Mouse (Mus musculus): ENCODE results near the gene Ifitm7. TPM values are rescaled to one million over a fixed set of nuclear protein-coding genes. Genes with fewer than 3 reads are reported as not detected.
"Not testable (repeated sequence)": the region's sequence is repeated elsewhere in the genome, so short reads cannot be mapped to it uniquely, and the experiment has no call there.

Ifitm7 gene
- polyA plus RNA-seq, 1 experiment from 2014 or later = 0.42 TPM

- Histone ChIP-seq H3K4me1 (ENCODE audit: control insufficient read depth, insufficient read depth, low read length) (no peaks in the 10 kb centered on the region), H3K4me2 (replicated peaks; ENCODE audit: low read depth, low read length) (no peak overlapping the region), H3K27ac (ENCODE audit: low read depth, low read length) (no peak overlapping the region), H3K27me3 (ENCODE audit: control insufficient read depth, insufficient read depth, low read length) (no peaks in the 10 kb centered on the region), H3K9ac (ENCODE audit: low read depth, low read length) (no peak overlapping the region), H3K9me3 (ENCODE audit: control insufficient read depth, low read length) (no peaks in the 10 kb centered on the region), H3K4me3 (ENCODE audit: low read length) (no peak overlapping the region), H3K36me3 (ENCODE audit: control insufficient read depth, insufficient read depth, low read length) (no peaks in the 10 kb centered on the region)
- WGBS = 79% methylated on average over 11 of the region's 11 CpGs
- no peak for ATAC-seq (ENCODE audit: low FRiP score, low TSS enrichment)
Measured at GRCm38 (mm10) chr16:13992518-13993248, 6.0 kb upstream of the Ifitm7 start.

DNA sequence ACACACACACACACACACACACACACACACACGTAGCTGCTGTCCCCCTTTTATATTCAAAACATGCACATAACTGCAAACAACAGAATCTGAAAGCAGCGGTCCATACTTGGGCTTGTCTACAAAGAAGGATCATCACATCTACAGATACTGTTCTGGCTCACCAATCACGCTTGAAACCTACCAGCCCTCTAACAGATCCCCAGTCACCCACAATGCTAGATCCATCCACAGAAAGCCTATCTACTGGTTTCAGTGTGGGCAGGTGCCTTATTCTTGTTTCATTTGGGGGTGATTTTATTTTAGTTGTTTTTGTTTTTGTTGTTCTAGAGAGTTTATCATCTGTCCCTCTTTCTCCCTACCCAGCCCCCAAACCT lies 503 bp downstream of the Ifitm7 start:
- Histone ChIP-seq H3K27ac (ENCODE audit: low read depth, low read length) (no peak overlapping the region), H3K4me2 (replicated peaks; ENCODE audit: low read depth, low read length) (peak overlapping the region; percentile 83), H3K27me3 (ENCODE audit: control insufficient read depth, insufficient read depth, low read length) (no peaks in the 10 kb centered on the region), H3K4me1 (ENCODE audit: control insufficient read depth, insufficient read depth, low read length) (peaks cover 5% of the 10 kb centered on the region; the same call in 1 of the 2 replicates), H3K36me3 (ENCODE audit: control insufficient read depth, insufficient read depth, low read length) (no peaks in the 10 kb centered on the region), H3K9me3 (ENCODE audit: control insufficient read depth, low read length) (no peaks in the 10 kb centered on the region), H3K4me3 (ENCODE audit: low read length) (peak overlapping the region; percentile 47), H3K9ac (ENCODE audit: low read depth, low read length) (peak overlapping the region; percentile 52; the same call in 1 of the 2 replicates)
- WGBS = 73% methylated on average over 3 of the region's 3 CpGs
- no peak for ATAC-seq (ENCODE audit: low FRiP score, low TSS enrichment)

GRCm38 (mm10) chr16:13983161-13983560 lies 3.5 kb downstream of the Ifitm7 start:
- peaks cover 5% of the 10 kb centered on the region; the same call in 1 of the 2 replicates for H3K4me1 ChIP-seq (ENCODE audit: control insufficient read depth, insufficient read depth, low read length)
- no peaks in the 10 kb centered on the region for H3K36me3 ChIP-seq (ENCODE audit: control insufficient read depth, insufficient read depth, low read length)
- H3K9me3 ChIP-seq (ENCODE audit: control insufficient read depth, low read length) = no peaks in the 10 kb centered on the region
- H3K4me3 ChIP-seq (ENCODE audit: low read length) = no peak overlapping the region
- no peaks in the 10 kb centered on the region for H3K27me3 ChIP-seq (ENCODE audit: control insufficient read depth, insufficient read depth, low read length)
- no peak overlapping the region for H3K27ac ChIP-seq (ENCODE audit: low read depth, low read length)
- no peak for ATAC-seq (ENCODE audit: low FRiP score, low TSS enrichment)
- H3K4me2 ChIP-seq (replicated peaks; ENCODE audit: low read depth, low read length) = no peak overlapping the region
- WGBS = 93% methylated on average over 5 of the region's 5 CpGs
- H3K9ac ChIP-seq (ENCODE audit: low read depth, low read length) = no peak overlapping the region

- H3K9me3 ChIP-seq (ENCODE audit: control insufficient read depth, low read length); H3K4me1 ChIP-seq (ENCODE audit: control insufficient read depth, insufficient read depth, low read length); H3K27me3 ChIP-seq (ENCODE audit: control insufficient read depth, insufficient read depth, low read length); H3K27ac ChIP-seq (ENCODE audit: low read depth, low read length); ATAC-seq (ENCODE audit: low FRiP score, low TSS enrichment); H3K36me3 ChIP-seq (ENCODE audit: control insufficient read depth, insufficient read depth, low read length); H3K4me2 ChIP-seq (replicated peaks; ENCODE audit: low read depth, low read length); H3K4me3 ChIP-seq (ENCODE audit: low read length); H3K9ac ChIP-seq (ENCODE audit: low read depth, low read length): not testable (repeated sequence)
- 83% methylated on average over 3 of the region's 3 CpGs for WGBS
Measured at GRCm38 (mm10) chr16:13981726-13982125, 5.0 kb downstream of the Ifitm7 start.

GRCm38 (mm10) chr16:13977026-13977425 lies 9.7 kb downstream of the Ifitm7 start:
- H3K4me3 ChIP-seq (ENCODE audit: low read length); H3K9ac ChIP-seq (ENCODE audit: low read depth, low read length); H3K9me3 ChIP-seq (ENCODE audit: control insufficient read depth, low read length); H3K36me3 ChIP-seq (ENCODE audit: control insufficient read depth, insufficient read depth, low read length); ATAC-seq (ENCODE audit: low FRiP score, low TSS enrichment); H3K27me3 ChIP-seq (ENCODE audit: control insufficient read depth, insufficient read depth, low read length); H3K27ac ChIP-seq (ENCODE audit: low read depth, low read length); H3K4me2 ChIP-seq (replicated peaks; ENCODE audit: low read depth, low read length); H3K4me1 ChIP-seq (ENCODE audit: control insufficient read depth, insufficient read depth, low read length): not testable (repeated sequence)
- WGBS = 64% methylated on average over 1 of the region's 1 CpGs

GRCm38 (mm10) chr16:13976358-13976896 lies 10.3 kb downstream of the Ifitm7 start:
- 73% methylated on average over 4 of the region's 4 CpGs for WGBS
- not testable (repeated sequence) for H3K27me3 ChIP-seq (ENCODE audit: control insufficient read depth, insufficient read depth, low read length); H3K9ac ChIP-seq (ENCODE audit: low read depth, low read length); H3K4me3 ChIP-seq (ENCODE audit: low read length); H3K4me1 ChIP-seq (ENCODE audit: control insufficient read depth, insufficient read depth, low read length); H3K9me3 ChIP-seq (ENCODE audit: control insufficient read depth, low read length); H3K36me3 ChIP-seq (ENCODE audit: control insufficient read depth, insufficient read depth, low read length); H3K27ac ChIP-seq (ENCODE audit: low read depth, low read length); ATAC-seq (ENCODE audit: low FRiP score, low TSS enrichment); H3K4me2 ChIP-seq (replicated peaks; ENCODE audit: low read depth, low read length)

DNA sequence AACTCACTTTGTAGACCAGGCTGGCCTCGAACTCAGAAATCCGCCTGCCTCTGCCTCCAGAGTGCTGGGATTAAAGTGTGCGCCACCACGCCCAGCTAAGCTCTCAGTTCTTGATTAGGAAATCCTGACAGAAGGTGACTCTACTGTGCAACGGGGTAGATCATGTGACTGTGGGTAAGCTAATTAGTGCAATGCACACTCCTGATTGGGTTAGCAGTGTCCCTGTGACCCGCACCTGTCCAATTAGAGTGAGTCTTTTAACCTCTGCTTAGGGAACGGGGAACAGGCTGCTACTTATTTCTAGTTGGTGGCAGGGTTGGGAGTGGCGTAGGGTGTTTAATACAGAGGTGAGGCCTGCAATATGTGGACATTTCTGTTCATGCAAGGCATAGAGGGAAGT lies 14.6 kb downstream of the Ifitm7 start:
- H3K9me3 ChIP-seq (ENCODE audit: control insufficient read depth, low read length) = no peaks in the 10 kb centered on the region
- 91% methylated on average over 8 of the region's 8 CpGs for WGBS
- ATAC-seq (ENCODE audit: low FRiP score, low TSS enrichment) = no peak

GRCm38 (mm10) chr16:13969096-13969495 lies 17.6 kb downstream of the Ifitm7 start:
- Histone ChIP-seq H3K4me3 (ENCODE audit: low read length) (no peak overlapping the region), H3K4me2 (replicated peaks; ENCODE audit: low read depth, low read length) (no peak overlapping the region), H3K9me3 (ENCODE audit: control insufficient read depth, low read length) (no peaks in the 10 kb centered on the region), H3K4me1 (ENCODE audit: control insufficient read depth, insufficient read depth, low read length) (no peaks in the 10 kb centered on the region), H3K27me3 (ENCODE audit: control insufficient read depth, insufficient read depth, low read length) (no peaks in the 10 kb centered on the region), H3K36me3 (ENCODE audit: control insufficient read depth, insufficient read depth, low read length) (no peaks in the 10 kb centered on the region), H3K9ac (ENCODE audit: low read depth, low read length) (no peak overlapping the region), H3K27ac (ENCODE audit: low read depth, low read length) (no peak overlapping the region)
- 81% methylated on average over 1 of the region's 1 CpGs for WGBS
- no peak for ATAC-seq (ENCODE audit: low FRiP score, low TSS enrichment)

More for the DNA sequence above, 14.6 kb downstream of the Ifitm7 start:
- Histone ChIP-seq H3K4me1 (ENCODE audit: control insufficient read depth, insufficient read depth, low read length) (no peaks in the 10 kb centered on the region), H3K4me2 (replicated peaks; ENCODE audit: low read depth, low read length) (no peak overlapping the region), H3K9ac (ENCODE audit: low read depth, low read length) (no peak overlapping the region), H3K36me3 (ENCODE audit: control insufficient read depth, insufficient read depth, low read length) (no peaks in the 10 kb centered on the region), H3K27ac (ENCODE audit: low read depth, low read length) (no peak overlapping the region), H3K27me3 (ENCODE audit: control insufficient read depth, insufficient read depth, low read length) (no peaks in the 10 kb centered on the region), H3K4me3 (ENCODE audit: low read length) (no peak overlapping the region)

DNA sequence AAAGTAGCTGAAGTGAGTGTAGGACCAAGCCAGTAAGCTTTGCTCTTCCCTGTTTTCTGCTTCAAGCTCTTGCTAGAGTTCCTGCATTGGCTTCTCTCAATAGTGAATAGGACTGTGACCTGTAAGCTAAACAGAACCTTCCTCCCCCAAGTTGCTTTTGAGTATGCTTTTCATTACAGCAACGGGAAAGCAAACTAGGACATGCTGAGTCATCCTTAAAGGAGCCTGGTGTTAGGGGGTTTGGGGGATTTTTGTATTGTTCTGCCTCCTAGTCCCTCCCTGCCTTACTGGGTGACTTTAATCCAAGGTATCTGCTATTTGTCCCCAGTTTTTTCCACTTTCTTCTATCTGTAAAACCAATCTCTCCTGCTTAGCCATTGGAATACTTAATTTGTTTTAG lies 24.6 kb downstream of the Ifitm7 start:
- 55% methylated on average over 1 of the region's 1 CpGs for WGBS
- no peaks in the 10 kb centered on the region for H3K9me3 ChIP-seq (ENCODE audit: control insufficient read depth, low read length)
- H3K9ac ChIP-seq (ENCODE audit: low read depth, low read length) = no peak overlapping the region
- no peak for ATAC-seq (ENCODE audit: low FRiP score, low TSS enrichment)
- no peak overlapping the region for H3K27ac ChIP-seq (ENCODE audit: low read depth, low read length)
- no peaks in the 10 kb centered on the region for H3K36me3 ChIP-seq (ENCODE audit: control insufficient read depth, insufficient read depth, low read length)
- no peak overlapping the region for H3K4me3 ChIP-seq (ENCODE audit: low read length)
- no peaks in the 10 kb centered on the region for H3K4me1 ChIP-seq (ENCODE audit: control insufficient read depth, insufficient read depth, low read length)
- no peaks in the 10 kb centered on the region for H3K27me3 ChIP-seq (ENCODE audit: control insufficient read depth, insufficient read depth, low read length)
- H3K4me2 ChIP-seq (replicated peaks; ENCODE audit: low read depth, low read length) = no peak overlapping the region
